Mouse (Mus musculus) layer of hippocampus, adult 2 months (tissue): ENCODE data around the gene Fam98b. TPM values are rescaled to one million over a fixed set of nuclear protein-coding genes. Genes with fewer than 3 reads are reported as not detected.

Experiments used
- DNase-seq, 2 experiments: peaks; one replicate each; pipeline ENCODE4 v3.0.0; 2022; ENCODE audit warnings: low spot score in 2 of 2
- H3K27ac ChIP-seq: fragments of 200-600 bp; 2 replicates; pipeline ENCODE4 v1.8.1; 2022
- H3K4me3 ChIP-seq: fragments of 200-600 bp; 2 replicates; pipeline ENCODE4 v1.8.1; 2022; ENCODE audit warnings: mild to moderate bottlenecking
- CTCF ChIP-seq: fragments of 200-600 bp; conservative IDR thresholded peaks from 2 replicates; pipeline ENCODE4 v1.8.1; 2022; ENCODE audit warnings: antibody characterized with exemption, mild to moderate bottlenecking, moderate library complexity
- total RNA-seq, 2 experiments: library from RNA; stranded (reverse); gene quantifications; 2 replicates each; pipeline ENCODE4 v1.2.3; 2021

Gene Fam98b
- total RNA-seq, 2 experiments from 2014 or later, result 49.6 to 51.9 TPM

DNA sequence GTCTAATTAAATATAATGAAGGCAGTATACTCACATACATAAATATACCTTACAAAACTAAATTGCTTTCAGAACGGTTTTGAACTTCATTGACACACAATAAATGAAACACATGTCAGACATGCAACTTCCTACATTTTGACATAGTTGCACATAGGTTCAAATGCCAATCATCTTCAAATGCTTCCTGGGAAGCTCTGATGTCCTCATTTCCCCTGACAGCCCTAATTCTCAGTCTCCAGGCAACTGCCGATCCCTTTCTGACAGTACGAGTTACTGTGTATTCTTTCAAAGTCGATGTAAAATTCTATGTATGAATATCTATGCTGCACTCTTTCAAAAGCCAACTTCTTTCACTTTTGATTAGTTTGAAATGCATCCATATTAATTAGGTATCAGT is 7.6 kb upstream of the Fam98b start:
- DNase-seq, result no peak
- Histone ChIP-seq H3K4me3 (no peak overlapping the region), H3K27ac (no peak overlapping the region)
- no peak for TF ChIP-seq CTCF

DNA sequence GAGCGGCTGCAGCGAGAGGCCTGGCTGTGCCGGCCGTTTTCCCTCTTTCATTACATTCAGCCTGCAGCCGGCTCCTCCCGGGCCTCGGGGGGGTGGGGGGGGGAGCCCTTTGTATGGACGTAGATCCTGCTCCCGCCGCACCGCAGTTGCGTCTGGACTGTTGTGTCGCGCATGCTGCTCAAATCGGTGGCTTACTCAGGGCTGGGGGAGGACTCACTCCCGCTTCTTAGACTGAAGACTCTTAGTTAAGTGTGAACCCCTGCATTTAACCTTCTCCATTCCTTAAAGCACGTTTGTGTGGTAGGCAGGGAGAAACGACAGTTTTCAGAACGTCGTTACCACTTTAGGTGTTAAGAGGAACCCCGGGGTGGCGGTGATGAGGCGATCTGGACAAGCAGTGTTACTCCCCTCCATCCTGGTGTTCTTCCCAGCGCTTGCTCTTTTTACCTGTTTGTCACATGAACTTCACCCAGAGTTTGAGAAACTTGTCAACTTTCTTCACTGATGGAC is 517 bp downstream of the Fam98b start:
- peak overlapping the region; percentile 85 for H3K4me3 ChIP-seq
- peak in 1 of 2 experiments; percentile 17 for DNase-seq
- H3K27ac ChIP-seq, result peak overlapping the region; percentile 89
- no peak for TF ChIP-seq CTCF

DNA sequence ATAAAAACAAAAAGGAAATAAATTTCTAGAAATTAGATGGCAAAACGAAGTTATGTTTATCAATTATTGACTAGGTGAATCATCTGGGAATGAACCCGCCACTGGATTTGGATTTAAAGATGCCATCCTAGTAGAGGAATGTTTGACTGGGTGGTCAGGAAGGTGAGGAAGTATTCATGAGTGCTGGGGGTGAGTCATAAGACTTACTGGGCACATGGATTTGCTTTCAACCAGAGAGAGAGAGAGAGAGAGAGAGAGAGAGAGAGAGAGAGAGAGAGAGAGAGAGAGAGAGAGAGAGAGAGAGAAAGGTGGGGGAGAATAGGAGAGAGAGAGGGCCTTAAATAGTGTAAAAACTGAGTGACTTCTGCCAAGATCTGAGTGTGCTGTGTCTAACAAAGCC is 5.9 kb downstream of the Fam98b start:
- no peak for DNase-seq
- TF ChIP-seq CTCF, result no peak
- Histone ChIP-seq H3K4me3 (no peak overlapping the region), H3K27ac (no peak overlapping the region)

DNA sequence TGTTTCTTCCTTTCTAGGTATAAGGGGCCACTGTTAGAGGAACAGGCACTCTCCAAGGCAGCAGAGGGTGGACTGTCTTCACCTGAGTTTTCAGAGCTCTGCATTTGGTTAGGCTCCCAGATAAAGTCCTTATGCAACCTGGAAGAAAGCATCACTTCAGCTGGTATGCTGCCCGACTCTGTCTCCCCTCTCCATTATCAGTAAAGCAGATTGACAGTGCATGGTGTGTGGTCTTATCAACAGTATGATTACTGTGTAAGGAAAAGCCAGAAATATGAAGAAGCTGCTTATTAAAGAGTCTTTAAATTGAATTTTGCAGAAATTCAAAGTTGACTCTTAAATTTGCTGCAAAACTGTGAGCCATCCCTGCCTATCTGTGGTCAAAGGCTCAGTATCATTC is 8.1 kb downstream of the Fam98b start:
- TF ChIP-seq CTCF, result no peak
- no peak overlapping the region for H3K27ac ChIP-seq
- no peak for DNase-seq
- no peak overlapping the region for H3K4me3 ChIP-seq

DNA sequence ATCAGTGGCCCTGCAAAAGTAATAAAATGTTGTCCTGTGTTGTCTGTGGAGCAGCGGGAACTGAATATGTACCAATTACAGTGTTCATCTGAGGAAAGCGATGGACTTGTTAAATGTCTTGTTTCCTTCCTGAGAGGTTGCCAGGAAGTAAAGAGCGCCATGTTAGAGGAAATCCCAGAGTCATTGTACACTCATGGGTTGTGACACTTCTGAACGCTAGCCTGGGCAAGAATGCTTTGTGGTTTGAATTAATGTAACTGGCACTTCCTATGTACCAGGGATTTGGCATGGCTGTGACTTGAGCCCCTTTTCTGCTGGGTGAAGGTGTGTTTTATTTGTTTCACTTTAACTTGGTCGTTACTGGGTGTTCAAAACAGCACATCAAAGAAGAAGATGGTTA is 12.6 kb downstream of the Fam98b start:
- TF ChIP-seq CTCF, result no peak
- H3K4me3 ChIP-seq, result no peak overlapping the region
- no peak overlapping the region for H3K27ac ChIP-seq
- DNase-seq, result no peak

DNA sequence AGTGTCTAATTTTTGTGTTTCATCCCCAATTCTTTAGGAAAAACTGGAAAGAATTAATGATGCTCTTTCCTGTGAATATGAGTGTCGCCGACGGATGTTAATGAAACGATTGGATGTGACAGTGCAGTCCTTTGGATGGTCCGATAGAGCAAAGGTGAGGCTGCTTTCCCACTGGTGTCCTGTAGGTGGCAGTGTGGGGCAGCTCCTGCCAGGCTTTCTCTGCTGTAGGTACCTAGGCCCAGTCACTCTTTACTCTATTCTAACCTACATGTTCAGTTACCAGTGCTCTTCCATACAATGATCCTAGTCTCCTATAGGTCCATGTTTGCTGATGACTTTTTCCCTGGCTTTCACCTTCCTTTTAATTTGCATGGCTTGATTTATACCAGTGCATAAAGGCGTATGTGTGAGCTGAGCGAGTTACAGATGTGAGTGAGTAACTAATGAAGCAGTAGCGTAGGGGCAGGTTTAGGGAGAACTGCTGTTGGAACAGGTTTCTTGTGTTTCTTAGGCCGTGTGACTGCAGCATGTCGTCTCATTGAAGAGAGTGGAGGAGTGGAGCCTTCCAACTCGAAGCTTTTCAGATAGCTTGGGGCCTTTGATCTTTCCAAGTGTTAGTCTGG is 14.4 kb downstream of the Fam98b start:
- peak; percentile 65 to 77 for DNase-seq
- TF ChIP-seq CTCF, result peak; percentile 100
- Histone ChIP-seq H3K27ac (no peak overlapping the region), H3K4me3 (no peak overlapping the region)

DNA sequence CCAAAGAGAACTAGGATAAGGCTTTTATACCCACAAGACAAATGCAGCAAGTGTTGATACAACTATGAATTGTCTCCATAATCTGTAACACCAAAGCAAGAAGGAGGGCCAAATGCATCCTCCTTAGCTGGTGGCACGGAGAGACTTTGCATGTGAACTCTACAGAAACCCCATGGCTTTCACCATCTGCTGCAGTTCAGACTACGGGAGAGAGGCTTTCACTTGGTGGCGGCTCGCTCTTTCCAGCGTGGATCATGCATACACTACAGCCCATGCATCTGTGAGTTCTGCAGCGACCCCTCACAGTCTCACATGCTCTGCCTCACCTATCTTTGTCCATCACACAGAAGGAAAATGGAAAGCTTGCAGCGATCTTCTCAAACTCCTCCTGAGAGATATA is 38.8 kb downstream of the Fam98b start:
- DNase-seq, result no peak
- no peak for TF ChIP-seq CTCF
- no peak overlapping the region for H3K27ac ChIP-seq
- no peak overlapping the region for H3K4me3 ChIP-seq

DNA sequence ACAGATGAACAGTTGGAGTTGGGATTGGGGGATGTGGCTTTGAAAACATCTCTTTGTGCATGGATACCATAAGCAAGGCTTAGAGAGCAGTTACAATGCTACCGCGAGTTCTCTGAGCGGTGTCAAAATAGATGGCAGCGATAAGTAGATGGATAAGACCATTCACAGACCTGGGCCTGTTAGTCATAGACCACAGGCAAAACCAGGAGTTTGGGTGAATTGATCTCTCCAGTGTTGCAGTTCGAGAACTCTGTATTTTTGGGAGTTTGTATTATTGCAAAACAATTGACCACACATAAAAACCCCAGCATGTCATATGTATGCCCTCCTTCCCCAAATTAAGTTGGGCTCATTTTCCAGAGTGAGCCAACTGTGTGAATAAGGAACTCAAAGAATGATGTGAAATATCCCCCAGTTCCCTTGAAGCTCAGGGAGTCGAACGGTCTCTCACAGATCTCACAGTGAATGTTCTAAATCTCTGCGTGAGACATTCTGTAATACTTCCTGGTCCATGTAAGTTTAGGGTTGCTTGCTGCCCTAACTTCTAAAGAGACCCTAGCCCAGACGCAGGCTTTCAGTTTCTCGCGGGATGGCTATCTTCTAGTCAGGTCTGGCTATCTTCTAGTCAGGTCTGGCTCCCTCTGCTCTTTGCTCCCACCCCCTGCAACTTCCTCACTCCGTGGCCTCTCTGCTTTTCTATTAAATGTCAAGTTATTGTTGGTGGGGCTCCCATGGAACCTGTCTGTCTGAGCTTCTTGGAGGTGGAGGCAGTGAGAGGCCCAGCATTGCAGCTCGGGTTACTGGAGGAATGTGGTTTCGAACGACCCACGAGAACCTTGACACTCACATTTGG is 50.3 kb downstream of the Fam98b start:
- Histone ChIP-seq H3K4me3 (no peak overlapping the region), H3K27ac (peak overlapping the region; percentile 68; the same call in 1 of the 2 replicates)
- TF ChIP-seq CTCF, result no peak
- DNase-seq, result no peak

DNA sequence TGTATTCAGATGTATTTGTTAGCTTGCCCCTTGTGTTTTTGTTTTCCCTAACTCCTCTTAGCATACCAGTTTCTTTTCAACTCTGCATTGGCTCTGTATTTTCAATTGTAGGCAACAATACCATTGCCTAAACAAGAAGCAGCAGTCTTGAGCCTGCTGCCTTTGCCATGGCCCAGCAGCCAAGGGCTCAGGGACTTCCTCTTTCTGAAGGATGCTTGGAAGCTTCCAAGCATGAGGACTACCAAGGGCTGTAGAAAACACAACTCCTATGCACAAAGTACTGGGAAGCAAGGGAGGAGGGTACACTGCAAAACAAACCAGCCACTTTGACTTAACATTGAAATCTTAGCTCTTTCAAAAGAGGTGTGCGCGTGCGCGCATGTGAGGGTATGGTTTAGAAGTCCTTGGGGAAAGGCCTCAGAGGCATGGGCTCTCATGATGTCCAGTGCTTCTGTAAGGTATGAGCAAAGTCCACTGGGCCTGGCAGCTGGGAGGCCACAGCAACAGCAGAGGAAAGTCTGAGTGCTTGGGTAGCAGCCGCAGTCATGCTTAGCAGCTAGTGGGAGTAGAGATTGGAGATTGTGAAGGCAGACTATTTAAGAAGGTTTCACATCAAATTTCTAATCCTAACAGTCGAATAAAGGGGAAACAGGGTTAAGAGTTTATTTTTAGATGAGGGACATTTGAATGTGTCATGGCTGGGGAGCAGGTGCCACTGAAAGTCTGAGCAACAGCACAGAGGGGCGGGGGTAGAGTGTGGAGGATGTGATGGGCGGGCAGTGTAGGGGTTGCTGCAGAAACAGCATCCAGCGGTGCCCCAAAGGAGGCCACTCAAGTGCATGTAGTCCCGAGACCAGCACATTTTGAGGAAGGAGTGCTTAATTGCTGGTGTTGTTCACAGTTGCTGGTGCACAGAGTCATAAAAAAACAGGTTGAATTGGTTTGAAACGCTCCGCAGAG is 54.1 kb downstream of the Fam98b start:
- TF ChIP-seq CTCF, result no peak
- Histone ChIP-seq H3K27ac (peak overlapping the region; percentile 79), H3K4me3 (no peak overlapping the region)
- DNase-seq, result no peak

DNA sequence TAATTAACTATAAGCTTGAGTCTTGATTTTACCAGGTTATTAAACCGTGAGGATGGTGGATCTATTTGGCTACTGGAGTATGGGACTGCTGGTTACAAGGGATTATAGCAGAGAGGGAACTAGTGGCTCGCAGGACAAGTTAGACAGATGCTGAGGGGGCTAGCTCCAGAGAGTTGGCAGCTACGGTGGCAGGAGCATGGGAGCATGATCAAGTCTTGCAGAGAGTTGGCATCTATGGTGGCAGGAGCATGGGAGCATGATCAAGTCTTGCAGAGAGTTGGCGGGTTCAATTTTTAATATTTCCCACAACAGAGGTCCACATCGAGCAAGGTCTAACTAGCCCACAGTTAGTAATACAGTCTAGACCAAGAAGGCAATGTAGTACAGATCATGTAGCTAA is 55.4 kb downstream of the Fam98b start:
- DNase-seq, result no peak
- no peak overlapping the region for H3K4me3 ChIP-seq
- no peak for TF ChIP-seq CTCF

DNA sequence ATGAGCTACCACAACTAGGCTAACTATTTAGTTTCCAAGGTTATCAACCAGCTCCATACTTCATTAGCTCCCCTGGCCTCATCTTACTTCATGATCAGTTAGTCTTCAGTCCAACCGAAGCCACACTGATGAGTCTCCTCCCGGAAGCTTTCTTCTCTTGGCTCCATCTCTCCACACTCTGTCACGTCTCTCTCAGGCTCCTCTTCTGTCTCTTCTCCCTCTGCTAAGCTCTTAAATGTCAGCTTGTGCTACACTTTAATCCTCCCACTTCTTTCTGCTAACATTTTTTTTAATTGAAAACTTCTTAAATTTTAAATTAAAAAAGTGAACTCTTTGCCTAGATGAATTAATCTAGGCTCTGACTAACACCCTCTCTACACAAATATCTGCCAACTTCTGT is 58.4 kb downstream of the Fam98b start:
- no peak for TF ChIP-seq CTCF
- DNase-seq, result peak in 1 of 2 experiments; percentile 36
- no peak overlapping the region for H3K4me3 ChIP-seq
- peak overlapping the region; percentile 55; the same call in 1 of the 2 replicates for H3K27ac ChIP-seq

More for the DNA sequence above, 55.4 kb downstream of the Fam98b start:
- H3K27ac ChIP-seq, result peak overlapping the region; percentile 79

DNA sequence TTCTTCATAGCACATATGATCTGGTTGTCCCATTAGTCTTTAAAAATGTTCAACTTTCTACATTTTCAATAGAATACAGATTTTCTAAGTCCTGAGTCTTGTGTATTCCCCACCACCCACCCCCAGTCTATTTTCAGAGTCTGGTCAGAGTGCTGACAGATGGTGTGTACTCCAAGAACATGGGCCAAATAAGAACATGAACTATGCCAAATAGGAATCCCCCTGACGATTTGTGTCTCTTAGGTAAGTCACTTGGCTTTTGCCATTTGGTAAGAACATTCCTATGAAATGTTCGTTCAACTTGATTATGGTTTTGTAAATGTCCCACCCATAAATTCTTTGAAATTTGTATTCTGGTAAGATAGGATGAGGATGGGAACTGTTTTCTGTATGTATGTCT is 59.5 kb downstream of the Fam98b start:
- no peak for TF ChIP-seq CTCF
- DNase-seq, result no peak
- H3K4me3 ChIP-seq, result no peak overlapping the region
- H3K27ac ChIP-seq, result peak overlapping the region; percentile 75

DNA sequence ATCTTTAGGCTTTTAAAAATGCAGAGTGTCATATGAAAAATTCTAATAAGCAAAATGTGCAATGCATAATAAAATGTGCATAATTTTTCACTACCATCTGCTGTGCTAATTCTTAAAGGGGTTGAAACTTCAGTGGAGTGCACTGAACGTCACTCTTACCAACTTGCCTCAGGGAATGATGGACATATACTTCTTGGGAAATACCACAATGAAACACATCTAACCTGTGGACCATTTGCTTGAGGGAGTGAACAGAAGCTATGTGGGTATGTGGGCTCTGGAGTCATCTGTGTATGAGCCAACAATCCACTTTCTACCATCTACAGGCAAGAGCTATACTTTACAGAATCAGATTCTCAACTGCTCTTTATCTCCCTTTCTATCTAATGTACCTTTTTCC is 61.8 kb downstream of the Fam98b start:
- H3K4me3 ChIP-seq, result no peak overlapping the region
- DNase-seq, result peak in 1 of 2 experiments; percentile 51
- no peak for TF ChIP-seq CTCF
- peak overlapping the region; percentile 75 for H3K27ac ChIP-seq
